Mouse (Mus musculus) neural tube, embryonic 12.5 days (tissue): ENCODE data around the gene Ing4. TPM values are rescaled to one million over a fixed set of nuclear protein-coding genes. Genes with fewer than 3 reads are reported as not detected.

Experiments used
- ATAC-seq: fragments of 200-750 bp; cut with Nextera tagmentation; 2 replicates; pipeline ENCODE4 v1.8.0; 2017; ENCODE audit warnings: low read depth, mild to moderate bottlenecking, moderate TSS enrichment, moderate library complexity; ENCODE audit not compliant: low FRiP score
- H3K27ac ChIP-seq: fragments of 300-500 bp; sonication (generic); 2 replicates; pipeline ENCODE4 v1.5.1; 2016
- H3K27me3 ChIP-seq: fragments of 300-500 bp; sonication (generic); replicated peaks from 2 replicates; pipeline ENCODE4 v1.6.1; 2016; ENCODE audit warnings: mild to moderate bottlenecking
- H3K36me3 ChIP-seq: fragments of 300-500 bp; sonication (generic); 2 replicates; pipeline ENCODE4 v1.6.1; 2016; ENCODE audit warnings: mild to moderate bottlenecking
- H3K4me1 ChIP-seq: fragments of 300-500 bp; sonication (generic); 2 replicates; pipeline ENCODE4 v1.6.1; 2016
- H3K4me2 ChIP-seq: fragments of 300-500 bp; sonication (generic); replicated peaks from 2 replicates; pipeline ENCODE4 v1.6.1; 2016; ENCODE audit warnings: mild to moderate bottlenecking
- H3K4me3 ChIP-seq: fragments of 300-500 bp; sonication (generic); 2 replicates; pipeline ENCODE4 v1.5.1; 2016
- H3K9ac ChIP-seq: fragments of 300-500 bp; sonication (generic); 2 replicates; pipeline ENCODE4 v1.6.1; 2016; ENCODE audit warnings: mild to moderate bottlenecking
- H3K9me3 ChIP-seq: fragments of 300-500 bp; sonication (generic); 2 replicates; pipeline ENCODE4 v1.6.1; 2016; ENCODE audit warnings: mild to moderate bottlenecking
- WGBS: fragments of 180-500 bp; shearing (Covaris S2); methylation state at CpG from one replicate; pipeline ENCODE4 v1.1.7; 2016; 5-methylcytosine and 5-hydroxymethylcytosine counted together
- polyA plus RNA-seq: library from polyadenylated mRNA; unstranded; fragments of >200 nt; fragmentation: Nextera tagmentation; extraction: Ambion mirVana; gene quantifications from 2 replicates; pipeline ENCODE4 v1.2.1, GENCODE M21; 2016

Ing4 gene
- 151 and 156 TPM in 2 replicates for polyA plus RNA-seq

DNA sequence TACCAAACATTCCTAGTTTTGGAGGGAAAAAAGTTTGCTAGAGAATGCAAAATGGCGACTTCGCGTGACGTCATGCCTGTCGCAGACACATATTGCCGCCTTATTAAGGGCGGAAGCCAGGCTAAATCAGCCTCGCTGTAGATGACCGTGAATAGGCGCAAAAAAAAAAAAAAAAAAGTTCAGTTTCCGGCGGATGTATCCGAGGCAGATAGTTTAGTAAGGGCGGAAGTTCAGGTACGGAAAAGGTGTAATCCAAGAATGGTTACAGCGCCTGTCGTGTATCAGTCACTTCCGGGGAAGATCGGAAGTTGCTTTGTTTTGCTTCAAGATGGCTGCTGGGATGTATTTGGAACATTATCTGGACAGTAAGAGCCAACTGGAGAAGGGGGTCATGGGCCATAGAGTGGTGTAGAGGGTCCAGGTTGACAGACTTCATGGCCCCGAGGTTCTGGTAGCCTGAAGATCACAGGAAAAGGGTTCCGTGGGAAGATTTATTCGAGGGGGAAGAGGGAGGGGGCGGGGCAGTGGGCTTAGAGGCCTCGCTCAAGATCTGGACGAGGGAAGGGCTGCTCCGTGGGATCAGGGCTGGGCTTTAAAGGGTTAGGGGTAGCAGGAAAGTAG is at the start of gene Ing4:
Gene Ing4 (plus strand): TSS at position 228 of the 621 bp plus-strand sequence.
- no peak within 1 kb of the TSS; the same call in 1 of the 2 replicates for H3K27ac ChIP-seq
- under 1% methylated on average over 26 of the region's 26 CpGs for WGBS

DNA sequence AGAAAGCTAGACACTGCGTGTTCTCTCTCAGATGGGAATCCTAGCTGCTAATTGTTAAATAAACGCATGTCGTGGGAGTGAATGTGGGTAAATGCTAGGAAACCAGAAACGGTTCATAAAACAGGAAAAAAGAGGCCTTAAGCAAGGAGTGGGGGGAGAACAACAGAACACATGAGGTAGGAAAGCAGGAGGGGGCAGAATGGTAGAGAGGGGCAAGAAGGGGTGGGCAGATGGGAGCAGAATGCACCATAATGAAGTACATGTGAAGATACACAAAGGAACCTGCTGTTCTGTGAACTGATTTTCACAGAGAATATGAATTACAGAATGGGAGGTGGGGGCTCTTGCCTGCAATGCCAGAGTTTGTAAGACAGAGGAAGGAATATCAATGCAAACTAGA is 47.3 kb upstream of the Ing4 start:
- Histone ChIP-seq H3K4me2 (no peak overlapping the region), H3K4me1 (peaks cover 9% of the 10 kb centered on the region; the same call in 1 of the 2 replicates), H3K27me3 (peaks cover 49% of the 10 kb centered on the region), H3K4me3 (no peak overlapping the region), H3K9me3 (peaks cover 8% of the 10 kb centered on the region), H3K9ac (no peak overlapping the region), H3K27ac (no peak overlapping the region), H3K36me3 (no peaks in the 10 kb centered on the region)
- WGBS, result 84% methylated on average over 4 of the region's 4 CpGs
- ATAC-seq, result no peak

More for the DNA sequence above, at the start of gene Ing4:
- Histone ChIP-seq H3K4me2 (peak within 1 kb of the TSS; percentile 77), H3K4me3 (peak within 1 kb of the TSS; percentile 64), H3K9ac (peak within 1 kb of the TSS; percentile 74), H3K4me1 (peaks cover 8% of the 10 kb centered on the region), H3K27me3 (no peaks in the 10 kb centered on the region), H3K36me3 (peaks cover 41% of the 10 kb centered on the region), H3K9me3 (no peaks in the 10 kb centered on the region)
- ATAC-seq, result peak; percentile 97

DNA sequence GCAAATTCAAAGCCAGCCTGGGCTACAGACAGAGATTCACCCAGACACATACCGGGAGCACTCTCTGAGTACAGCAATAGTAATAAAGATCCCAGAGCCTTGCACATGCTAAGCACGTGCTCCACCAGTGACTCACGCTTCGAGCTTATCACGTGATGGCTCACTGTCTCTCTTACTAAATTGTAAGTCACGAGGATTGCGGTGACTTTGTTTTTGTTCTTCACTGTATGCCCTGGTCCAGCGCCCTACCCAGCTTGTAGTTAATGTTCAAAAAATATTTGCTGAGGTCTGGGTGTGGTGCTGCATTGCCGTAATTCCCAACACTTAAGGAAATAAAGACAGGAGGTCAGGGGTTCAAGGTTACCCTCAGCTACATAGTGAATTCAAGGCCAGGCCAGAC is 46.2 kb upstream of the Ing4 start:
- H3K4me3 ChIP-seq, result no peak overlapping the region
- 83% methylated on average over 9 of the region's 9 CpGs for WGBS
- H3K4me2 ChIP-seq, result no peak overlapping the region
- peaks cover 8% of the 10 kb centered on the region for H3K9me3 ChIP-seq
- peaks cover 60% of the 10 kb centered on the region for H3K27me3 ChIP-seq
- H3K27ac ChIP-seq, result no peak overlapping the region
- no peak for ATAC-seq
- H3K36me3 ChIP-seq, result no peaks in the 10 kb centered on the region
- peaks cover 10% of the 10 kb centered on the region; the same call in 1 of the 2 replicates for H3K4me1 ChIP-seq
- H3K9ac ChIP-seq, result no peak overlapping the region

DNA sequence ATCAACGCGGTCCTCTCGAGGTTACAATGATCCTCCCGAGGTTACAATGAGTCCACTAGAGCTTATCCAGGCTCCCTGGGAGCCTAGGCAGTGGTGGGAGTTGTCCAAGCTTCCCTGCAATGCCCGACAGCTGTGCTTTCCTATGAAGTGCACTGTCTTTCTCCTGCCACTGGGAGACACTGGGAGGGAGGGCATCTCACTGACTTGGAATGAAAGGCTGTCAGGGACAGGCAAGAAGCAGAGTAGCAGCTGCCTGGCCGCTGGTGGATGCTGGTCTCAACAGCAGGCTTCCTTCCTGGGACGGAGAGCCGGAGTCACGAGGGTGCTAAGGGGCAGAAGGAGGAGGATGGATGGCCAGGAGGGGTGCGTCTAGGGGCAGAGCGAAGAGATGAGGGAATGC is 45.7 kb upstream of the Ing4 start:
- Histone ChIP-seq H3K4me3 (no peak overlapping the region), H3K27me3 (peaks cover 65% of the 10 kb centered on the region), H3K9ac (peak overlapping the region; percentile 49; the same call in 1 of the 2 replicates), H3K27ac (no peak overlapping the region), H3K4me2 (peak overlapping the region; percentile 28; the same call in 1 of the 2 replicates), H3K9me3 (peaks cover 8% of the 10 kb centered on the region), H3K36me3 (no peaks in the 10 kb centered on the region), H3K4me1 (peaks cover 10% of the 10 kb centered on the region; the same call in 1 of the 2 replicates)
- ATAC-seq, result no peak
- WGBS, result 17% methylated on average over 11 of the region's 11 CpGs

- Histone ChIP-seq H3K4me1 (peaks cover 10% of the 10 kb centered on the region; the same call in 1 of the 2 replicates), H3K4me3 (no peak overlapping the region), H3K27ac (no peak overlapping the region), H3K4me2 (no peak overlapping the region), H3K36me3 (no peaks in the 10 kb centered on the region), H3K9me3 (peaks cover under 1% of the 10 kb centered on the region; the same call in 1 of the 2 replicates), H3K9ac (no peak overlapping the region), H3K27me3 (peaks cover 79% of the 10 kb centered on the region)
- ATAC-seq, result no peak
- WGBS, result 81% methylated on average over 7 of the region's 7 CpGs
These were observed 44.3 kb upstream of the Ing4 start for GRCm38 (mm10) chr6:124995246-124995645.

- 49% methylated on average over 8 of the region's 8 CpGs for WGBS
- H3K27ac ChIP-seq, result no peak overlapping the region
- no peaks in the 10 kb centered on the region for H3K36me3 ChIP-seq
- peaks cover 82% of the 10 kb centered on the region for H3K27me3 ChIP-seq
- no peaks in the 10 kb centered on the region for H3K9me3 ChIP-seq
- H3K4me1 ChIP-seq, result peaks cover 10% of the 10 kb centered on the region; the same call in 1 of the 2 replicates
- no peak for ATAC-seq
- H3K4me3 ChIP-seq, result no peak overlapping the region
- H3K4me2 ChIP-seq, result peak overlapping the region; percentile 99
- no peak overlapping the region for H3K9ac ChIP-seq
These were observed 43.6 kb upstream of the Ing4 start for GRCm38 (mm10) chr6:124995831-124996403.

- Histone ChIP-seq H3K4me2 (peak within 1 kb of the TSS; percentile 99), H3K27me3 (peaks cover 91% of the 10 kb centered on the region), H3K9ac (peak within 1 kb of the TSS; percentile 75), H3K4me3 (peak within 1 kb of the TSS; percentile 61), H3K36me3 (no peaks in the 10 kb centered on the region), H3K4me1 (peaks cover 10% of the 10 kb centered on the region; the same call in 1 of the 2 replicates), H3K27ac (no peak within 1 kb of the TSS), H3K9me3 (no peaks in the 10 kb centered on the region)
- ATAC-seq, result peak; percentile 70
- WGBS, result under 1% methylated on average over 64 of the region's 78 CpGs
These were observed 42.7 kb upstream of the Ing4 start, which contains the start of gene Pianp for GRCm38 (mm10) chr6:124996551-124997501. TSS of gene Pianp (plus strand) at chr6:124996694.

- Histone ChIP-seq H3K4me1 (peaks cover 10% of the 10 kb centered on the region; the same call in 1 of the 2 replicates), H3K27me3 (peaks cover 90% of the 10 kb centered on the region), H3K27ac (no peak overlapping the region), H3K9ac (no peak overlapping the region), H3K4me3 (peak overlapping the region; percentile 61), H3K4me2 (peak overlapping the region; percentile 99), H3K36me3 (no peaks in the 10 kb centered on the region), H3K9me3 (no peaks in the 10 kb centered on the region)
- ATAC-seq, result no peak
- 6% methylated on average over 8 of the region's 8 CpGs for WGBS
These were observed 41.5 kb upstream of the Ing4 start for GRCm38 (mm10) chr6:124998066-124998465.

DNA sequence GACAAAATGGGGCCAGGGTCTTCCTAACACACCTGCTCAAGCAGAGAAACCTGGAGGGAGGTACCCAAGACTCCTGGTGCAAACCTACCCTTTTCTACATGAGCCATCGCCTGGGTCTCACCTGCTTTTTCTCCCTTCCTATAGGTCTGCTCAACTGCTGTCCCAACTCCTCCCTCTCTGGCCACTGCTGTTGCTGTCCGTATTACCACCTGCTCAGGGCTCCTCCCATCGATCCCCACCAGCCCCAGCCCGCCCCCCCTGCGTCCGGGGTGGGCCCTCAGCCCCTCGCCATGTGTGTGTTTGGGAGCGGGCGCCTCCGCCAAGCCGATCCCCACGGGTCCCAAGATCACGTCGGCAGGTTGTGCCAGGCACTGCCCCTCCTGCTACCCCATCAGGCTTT is 40.5 kb upstream of the Ing4 start:
- Histone ChIP-seq H3K4me3 (no peak overlapping the region), H3K36me3 (no peaks in the 10 kb centered on the region), H3K9ac (no peak overlapping the region), H3K9me3 (no peaks in the 10 kb centered on the region), H3K27me3 (peaks cover 81% of the 10 kb centered on the region), H3K4me1 (peaks cover 10% of the 10 kb centered on the region), H3K4me2 (no peak overlapping the region), H3K27ac (no peak overlapping the region)
- no peak for ATAC-seq
- 37% methylated on average over 14 of the region's 14 CpGs for WGBS

DNA sequence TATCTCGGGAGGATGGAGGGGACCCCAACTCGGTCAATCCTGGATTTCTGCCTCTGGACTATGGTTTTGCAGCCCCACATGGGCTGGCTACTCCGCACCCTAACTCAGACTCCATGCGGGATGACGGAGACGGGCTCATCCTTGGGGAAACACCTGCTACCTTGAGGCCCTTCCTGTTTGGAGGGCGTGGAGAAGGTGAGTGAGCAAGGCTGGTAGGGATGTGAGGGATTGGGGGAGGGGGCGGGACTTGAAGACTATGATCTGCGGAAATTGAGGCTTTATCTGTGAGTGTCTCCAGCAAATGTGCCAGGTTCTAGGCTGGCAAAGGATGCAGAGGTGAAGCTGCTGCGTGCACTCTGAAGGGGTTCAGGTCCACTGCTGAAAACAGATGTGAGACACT is 40.0 kb upstream of the Ing4 start:
- H3K9ac ChIP-seq, result no peak overlapping the region
- H3K4me3 ChIP-seq, result no peak overlapping the region
- peaks cover 13% of the 10 kb centered on the region for H3K4me1 ChIP-seq
- WGBS, result 37% methylated on average over 10 of the region's 10 CpGs
- no peak overlapping the region for H3K4me2 ChIP-seq
- no peaks in the 10 kb centered on the region for H3K9me3 ChIP-seq
- no peaks in the 10 kb centered on the region for H3K36me3 ChIP-seq
- H3K27me3 ChIP-seq, result peaks cover 77% of the 10 kb centered on the region
- no peak for ATAC-seq
- H3K27ac ChIP-seq, result no peak overlapping the region

DNA sequence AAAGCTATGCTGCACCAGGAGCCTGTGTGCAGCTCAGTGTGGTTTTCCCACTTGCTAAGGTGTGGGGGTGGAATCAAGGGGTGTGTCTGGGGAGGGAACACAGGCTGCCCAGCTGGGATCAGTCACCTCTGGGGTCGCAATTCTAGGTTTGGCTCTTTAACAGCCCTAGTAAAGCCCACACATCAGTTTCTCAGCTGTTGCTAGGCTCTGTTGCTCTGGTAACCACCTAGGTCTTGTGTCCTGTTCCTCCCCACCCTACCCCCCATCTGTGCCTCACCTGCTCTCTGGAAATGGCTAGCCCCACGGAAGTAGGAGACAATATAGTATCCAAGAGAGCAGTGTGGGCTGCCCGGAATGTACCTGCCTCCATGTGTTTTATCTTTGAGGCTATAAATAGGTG is 35.9 kb upstream of the Ing4 start:
- Histone ChIP-seq H3K36me3 (no peaks in the 10 kb centered on the region), H3K9ac (no peak overlapping the region), H3K27me3 (peaks cover 37% of the 10 kb centered on the region), H3K4me2 (no peak overlapping the region), H3K9me3 (no peaks in the 10 kb centered on the region), H3K4me3 (no peak overlapping the region), H3K27ac (no peak overlapping the region), H3K4me1 (peaks cover 9% of the 10 kb centered on the region)
- whole genome bisulfite sequencing, result 41% methylated on average over 3 of the region's 3 CpGs
- no peak for ATAC-seq

GRCm38 (mm10) chr6:125005086-125005485 is 34.5 kb upstream of the Ing4 start:
- Histone ChIP-seq H3K4me2 (no peak overlapping the region), H3K4me3 (no peak overlapping the region), H3K9me3 (no peaks in the 10 kb centered on the region), H3K27ac (no peak overlapping the region), H3K27me3 (peaks cover 23% of the 10 kb centered on the region), H3K4me1 (peaks cover 13% of the 10 kb centered on the region), H3K9ac (no peak overlapping the region), H3K36me3 (no peaks in the 10 kb centered on the region)
- no peak for ATAC-seq
- WGBS, result 25% methylated on average over 3 of the region's 3 CpGs
